Mouse (Mus musculus) adrenal gland (tissue): ENCODE measurements around the gene Prokr1.
"Not testable (repeated sequence)": the region's sequence is repeated elsewhere in the genome, so short reads cannot be mapped to it uniquely, and the experiment has no call there.

Experiments
- intact Hi-C: fragments of 180-260 bp; cut with DNase I; formaldehyde crosslinking; loops from one replicate; pipeline ENCODE4 v1.15.1; 2025
- long read RNA-seq, 2 experiments: library from polyadenylated mRNA; unstranded; transcript quantifications; one replicate each; pipeline ENCODE4 v2.0.0; 2020; ENCODE audit warnings: borderline replicate concordance in 1 of 2; ENCODE audit not compliant: insufficient replicate concordance in 1 of 2

Prokr1 gene
- long read RNA-seq, experiment 1: 0 reads
- long read RNA-seq, experiment 2: 0 reads

GRCm38 (mm10) chr6:87590394-87591281 lies at the start of gene Prokr1:
TSS of gene Prokr1 (minus strand) at chr6:87590743.
- intact Hi-C loops: no loop called here

- intact Hi-C loops: no loop called here
These were observed 47.7 kb upstream of the Prokr1 start for GRCm38 (mm10) chr6:87638134-87638660.

- intact Hi-C loops: no loop called here
These were observed 41.6 kb upstream of the Prokr1 start for GRCm38 (mm10) chr6:87632176-87632575.

- intact Hi-C loops: not testable (repeated sequence)
These were observed 38.4 kb upstream of the Prokr1 start for GRCm38 (mm10) chr6:87628936-87629335.

GRCm38 (mm10) chr6:87623151-87623550 lies 32.6 kb upstream of the Prokr1 start:
- intact Hi-C loops: no loop called here

GRCm38 (mm10) chr6:87621281-87621680 lies 30.7 kb upstream of the Prokr1 start:
- intact Hi-C loops: no loop called here

GRCm38 (mm10) chr6:87618021-87618420 lies 27.5 kb upstream of the Prokr1 start:
- intact Hi-C loops: no loop called here

- intact Hi-C loops: loop anchor here (2.0 kb wide), 1 partner anchor 55 kb away; no protein-coding TSS in a partner anchor
These were observed 25.1 kb upstream of the Prokr1 start for GRCm38 (mm10) chr6:87615696-87616083.

- intact Hi-C loops: loop anchor here (2.0 kb wide), 1 partner anchor 56 kb away; no protein-coding TSS in a partner anchor
These were observed 24.5 kb upstream of the Prokr1 start for GRCm38 (mm10) chr6:87614794-87615695.

GRCm38 (mm10) chr6:87599825-87600224 lies 9.3 kb upstream of the Prokr1 start:
- intact Hi-C loops: no loop called here

- intact Hi-C loops: no loop called here
These were observed 6.7 kb upstream of the Prokr1 start for GRCm38 (mm10) chr6:87597116-87597833.

GRCm38 (mm10) chr6:87594188-87594587 lies 3.6 kb upstream of the Prokr1 start:
- intact Hi-C loops: no loop called here

- intact Hi-C loops: no loop called here
These were observed 687 bp downstream of the Prokr1 start for GRCm38 (mm10) chr6:87589718-87590393.

- intact Hi-C loops: no loop called here
These were observed 6.6 kb downstream of the Prokr1 start for GRCm38 (mm10) chr6:87583991-87584390.

- intact Hi-C loops: no loop called here
These were observed 7.3 kb downstream of the Prokr1 start for GRCm38 (mm10) chr6:87583183-87583611.

GRCm38 (mm10) chr6:87582456-87582855 lies 8.1 kb downstream of the Prokr1 start:
- intact Hi-C loops: no loop called here

GRCm38 (mm10) chr6:87581581-87581980 lies 9.0 kb downstream of the Prokr1 start:
- intact Hi-C loops: no loop called here

- intact Hi-C loops: no loop called here
These were observed 9.5 kb downstream of the Prokr1 start for GRCm38 (mm10) chr6:87581071-87581470.

- intact Hi-C loops: no loop called here
These were observed 12.3 kb downstream of the Prokr1 start for GRCm38 (mm10) chr6:87578247-87578646.

GRCm38 (mm10) chr6:87576648-87577330 lies 13.8 kb downstream of the Prokr1 start:
- intact Hi-C loops: no loop called here
